Mouse (Mus musculus) heart, embryonic 13.5 days (tissue): Measurements from ENCODE around the gene Gse1. TPM values are rescaled to one million over a fixed set of nuclear protein-coding genes. Genes with fewer than 3 reads are reported as not detected.
A peak's percentile ranks its signal among the peaks of the same experiment; 100 is the strongest.

ENCODE experiments used
- ATAC-seq: fragments of 200-750 bp; cut with Nextera tagmentation; 2 replicates; pipeline ENCODE4 v1.8.0; 2017; ENCODE audit warnings: moderate TSS enrichment; ENCODE audit not compliant: insufficient number of reproducible peaks, low FRiP score, low TSS enrichment; ENCODE audit errors: extremely low read depth
- H3K27ac ChIP-seq: fragments of 300-500 bp; sonication (generic); replicated peaks from 2 replicates; pipeline ENCODE4 v1.5.1; 2015; ENCODE audit warnings: moderate library complexity, mild to moderate bottlenecking, inconsistent platforms
- H3K27me3 ChIP-seq: fragments of 300-500 bp; sonication (generic); replicated peaks from 2 replicates; pipeline ENCODE4 v1.6.1; 2015; ENCODE audit warnings: mild to moderate bottlenecking, inconsistent platforms
- H3K36me3 ChIP-seq: fragments of 300-500 bp; sonication (generic); 2 replicates; pipeline ENCODE4 v1.6.1; 2015; ENCODE audit warnings: mild to moderate bottlenecking, inconsistent platforms
- H3K4me1 ChIP-seq: fragments of 300-500 bp; sonication (generic); 2 replicates; pipeline ENCODE4 v1.6.1; 2015; ENCODE audit warnings: inconsistent platforms
- H3K4me2 ChIP-seq: fragments of 300-500 bp; sonication (generic); 2 replicates; pipeline ENCODE4 v1.6.1; 2015; ENCODE audit warnings: inconsistent platforms, mild to moderate bottlenecking, moderate library complexity
- H3K4me3 ChIP-seq: fragments of 300-500 bp; sonication (generic); 2 replicates; pipeline ENCODE4 v1.5.1; 2015; ENCODE audit warnings: moderate library complexity, mild to moderate bottlenecking, inconsistent platforms
- H3K9ac ChIP-seq: fragments of 300-500 bp; sonication (generic); 2 replicates; pipeline ENCODE4 v1.6.1; 2015; ENCODE audit warnings: inconsistent platforms, mild to moderate bottlenecking, moderate library complexity
- H3K9me3 ChIP-seq: fragments of 300-500 bp; sonication (generic); 2 replicates; pipeline ENCODE4 v1.6.1; 2016; ENCODE audit warnings: inconsistent platforms
- WGBS: fragments of 180-500 bp; shearing (Covaris S2); methylation state at CpG from one replicate; pipeline ENCODE4 v1.1.7; 2015; ENCODE audit warnings: mixed read lengths; 5-methylcytosine and 5-hydroxymethylcytosine counted together
- polyA plus RNA-seq: library from polyadenylated mRNA; unstranded; fragments of >200 nt; fragmentation: Nextera tagmentation; extraction: Ambion mirVana; gene quantifications from 2 replicates; pipeline ENCODE4 v1.2.1, GENCODE M21; 2015

Gene Gse1
- polyA plus RNA-seq, 1 experiment from 2014 or later: 8.5 TPM

- H3K27ac ChIP-seq: peak overlapping the region; percentile 97
- H3K27me3 ChIP-seq: no peaks in the 10 kb centered on the region
- H3K4me3 ChIP-seq: peak overlapping the region; percentile 81
- peaks cover 71% of the 10 kb centered on the region for H3K4me1 ChIP-seq
- H3K9me3 ChIP-seq: no peaks in the 10 kb centered on the region
- peak overlapping the region; percentile 95 for H3K9ac ChIP-seq
- WGBS: under 1% methylated on average over 55 of the region's 55 CpGs
- no peaks in the 10 kb centered on the region for H3K36me3 ChIP-seq
- peak overlapping the region; percentile 92 for H3K4me2 ChIP-seq
- ATAC-seq: peak; percentile 14; the same call in 1 of the 2 replicates
Measured at GRCm38 (mm10) chr8:120487729-120488510, 259.7 kb downstream of the Gse1 start.

GRCm38 (mm10) chr8:120488636-120489131 is 260.4 kb downstream of the Gse1 start:
- Histone ChIP-seq H3K4me2 (peak overlapping the region; percentile 92), H3K4me1 (peaks cover 77% of the 10 kb centered on the region), H3K9me3 (no peaks in the 10 kb centered on the region), H3K4me3 (peak overlapping the region; percentile 81), H3K27me3 (no peaks in the 10 kb centered on the region), H3K9ac (peak overlapping the region; percentile 95), H3K27ac (peak overlapping the region; percentile 97), H3K36me3 (no peaks in the 10 kb centered on the region)
- no peak for ATAC-seq
- under 1% methylated on average over 23 of the region's 25 CpGs for WGBS

GRCm38 (mm10) chr8:120489142-120489754 is 261.0 kb downstream of the Gse1 start:
- no peak for ATAC-seq
- H3K27me3 ChIP-seq: no peaks in the 10 kb centered on the region

GRCm38 (mm10) chr8:120489771-120490281 is 261.6 kb downstream of the Gse1 start:
- peak overlapping the region; percentile 97 for H3K27ac ChIP-seq
- peak overlapping the region; percentile 92 for H3K4me2 ChIP-seq
- 4% methylated on average over 15 of the region's 15 CpGs for WGBS
- peak overlapping the region; percentile 95 for H3K9ac ChIP-seq
- ATAC-seq: no peak
- peak overlapping the region; percentile 81 for H3K4me3 ChIP-seq
- no peaks in the 10 kb centered on the region for H3K9me3 ChIP-seq
- no peaks in the 10 kb centered on the region for H3K36me3 ChIP-seq
- no peaks in the 10 kb centered on the region for H3K27me3 ChIP-seq
- H3K4me1 ChIP-seq: peaks cover 77% of the 10 kb centered on the region

More at GRCm38 (mm10) chr8:120489142-120489754, 261.0 kb downstream of the Gse1 start:
- Histone ChIP-seq H3K4me2 (peak overlapping the region; percentile 92), H3K9ac (peak overlapping the region; percentile 95), H3K27ac (peak overlapping the region; percentile 97), H3K4me1 (peaks cover 77% of the 10 kb centered on the region), H3K36me3 (no peaks in the 10 kb centered on the region), H3K4me3 (peak overlapping the region; percentile 81), H3K9me3 (no peaks in the 10 kb centered on the region)
- under 1% methylated on average over 72 of the region's 73 CpGs for WGBS

- H3K4me1 ChIP-seq: peaks cover 77% of the 10 kb centered on the region
- no peaks in the 10 kb centered on the region for H3K36me3 ChIP-seq
- H3K9me3 ChIP-seq: no peaks in the 10 kb centered on the region
- H3K4me2 ChIP-seq: peak overlapping the region; percentile 92
- H3K27me3 ChIP-seq: no peaks in the 10 kb centered on the region
- H3K9ac ChIP-seq: peak overlapping the region; percentile 95
- peak overlapping the region; percentile 81 for H3K4me3 ChIP-seq
- 11% methylated on average over 12 of the region's 12 CpGs for WGBS
- H3K27ac ChIP-seq: peak overlapping the region; percentile 97
- ATAC-seq: no peak
Measured at GRCm38 (mm10) chr8:120490354-120491141, 262.3 kb downstream of the Gse1 start.

GRCm38 (mm10) chr8:120491166-120491793 is 263.0 kb downstream of the Gse1 start:
- Histone ChIP-seq H3K27ac (peak overlapping the region; percentile 97), H3K9ac (peak overlapping the region; percentile 95), H3K4me2 (peak overlapping the region; percentile 92), H3K27me3 (no peaks in the 10 kb centered on the region), H3K4me3 (peak overlapping the region; percentile 81), H3K9me3 (no peaks in the 10 kb centered on the region), H3K4me1 (peaks cover 76% of the 10 kb centered on the region), H3K36me3 (no peaks in the 10 kb centered on the region)
- WGBS: 57% methylated on average over 5 of the region's 5 CpGs
- ATAC-seq: no peak

- peak overlapping the region; percentile 62 for H3K9ac ChIP-seq
- H3K4me2 ChIP-seq: peak overlapping the region; percentile 92
- H3K27me3 ChIP-seq: no peaks in the 10 kb centered on the region
- WGBS: 37% methylated on average over 14 of the region's 14 CpGs
- no peaks in the 10 kb centered on the region for H3K9me3 ChIP-seq
- H3K36me3 ChIP-seq: no peaks in the 10 kb centered on the region
- peak overlapping the region; percentile 1; the same call in 1 of the 2 replicates for H3K4me3 ChIP-seq
- H3K27ac ChIP-seq: 0 out of 2 replicates have a peak overlapping the region, but pooled peaks have one; percentile 0
- H3K4me1 ChIP-seq: peaks cover 78% of the 10 kb centered on the region
- no peak for ATAC-seq
Measured at GRCm38 (mm10) chr8:120492193-120492880, 264.1 kb downstream of the Gse1 start.

GRCm38 (mm10) chr8:120492881-120493220 is 264.6 kb downstream of the Gse1 start:
- Histone ChIP-seq H3K4me2 (peak overlapping the region; percentile 92), H3K4me1 (peaks cover 83% of the 10 kb centered on the region), H3K9me3 (no peaks in the 10 kb centered on the region), H3K9ac (peak overlapping the region; percentile 62), H3K4me3 (no peak overlapping the region), H3K27ac (peak overlapping the region; percentile 46), H3K27me3 (no peaks in the 10 kb centered on the region), H3K36me3 (no peaks in the 10 kb centered on the region)
- 30% methylated on average over 4 of the region's 4 CpGs for WGBS
- ATAC-seq: no peak

GRCm38 (mm10) chr8:120493508-120494464 is 265.5 kb downstream of the Gse1 start:
- H3K9me3 ChIP-seq: no peaks in the 10 kb centered on the region
- peak overlapping the region; percentile 92; the same call in 1 of the 2 replicates for H3K4me2 ChIP-seq
- peaks cover 93% of the 10 kb centered on the region for H3K4me1 ChIP-seq
- ATAC-seq: no peak
- H3K36me3 ChIP-seq: no peaks in the 10 kb centered on the region
- H3K27ac ChIP-seq: peak overlapping the region; percentile 73
- no peak overlapping the region for H3K4me3 ChIP-seq
- H3K9ac ChIP-seq: peak overlapping the region; percentile 62
- 54% methylated on average over 16 of the region's 16 CpGs for WGBS
- no peaks in the 10 kb centered on the region for H3K27me3 ChIP-seq
